Mouse (Mus musculus) gastrocnemius, postnatal 4 days (tissue): ENCODE data around the gene Dok5. TPM values are rescaled to one million over a fixed set of nuclear protein-coding genes. Genes with fewer than 3 reads are reported as not detected.
A peak's percentile ranks its signal among the peaks of the same experiment; 100 is the strongest.

Experiments used
- DNase-seq, 2 experiments: peaks; one replicate each; pipeline ENCODE4 v3.0.0; 2021 to 2022; ENCODE audit warnings: low spot score in 2 of 2, mixed read lengths in 2 of 2
- total RNA-seq, 2 experiments: library from RNA; stranded (reverse); gene quantifications; 2 replicates each; pipeline ENCODE4 v1.2.3; 2021

Gene Dok5
- total RNA-seq, 2 experiments from 2014 or later: 19.4 to 21.2 TPM

- peak in 1 of 2 experiments; percentile 36 for DNase-seq
These were observed 124.5 kb downstream of the Dok5 start for GRCm38 (mm10) chr2:170856085-170856484.

DNA sequence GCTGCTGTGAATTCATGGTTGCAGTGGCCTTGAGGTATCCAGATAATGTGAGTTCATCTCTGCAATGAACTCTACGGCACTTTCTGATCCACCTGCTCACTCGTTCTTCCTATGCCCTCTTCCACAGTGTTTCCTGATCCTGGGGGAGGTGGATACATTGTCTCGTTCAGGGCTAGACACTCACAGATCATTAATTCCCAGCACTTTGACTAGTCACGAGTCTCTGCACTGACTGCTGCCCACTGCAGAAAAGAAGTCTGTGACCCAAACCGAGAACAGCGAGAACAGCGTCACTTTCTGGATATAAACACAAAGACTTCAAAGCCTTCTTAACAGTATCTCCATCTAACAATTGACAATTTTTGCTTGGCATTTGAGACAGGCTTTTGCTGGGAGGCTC lies 125.9 kb downstream of the Dok5 start:
- no peak for DNase-seq

GRCm38 (mm10) chr2:170858640-170859039 lies 127.0 kb downstream of the Dok5 start:
- DNase-seq: no peak

GRCm38 (mm10) chr2:170860576-170860975 lies 129.0 kb downstream of the Dok5 start:
- DNase-seq: no peak

- DNase-seq: no peak
These were observed 131.2 kb downstream of the Dok5 start for GRCm38 (mm10) chr2:170862799-170863198.

DNA sequence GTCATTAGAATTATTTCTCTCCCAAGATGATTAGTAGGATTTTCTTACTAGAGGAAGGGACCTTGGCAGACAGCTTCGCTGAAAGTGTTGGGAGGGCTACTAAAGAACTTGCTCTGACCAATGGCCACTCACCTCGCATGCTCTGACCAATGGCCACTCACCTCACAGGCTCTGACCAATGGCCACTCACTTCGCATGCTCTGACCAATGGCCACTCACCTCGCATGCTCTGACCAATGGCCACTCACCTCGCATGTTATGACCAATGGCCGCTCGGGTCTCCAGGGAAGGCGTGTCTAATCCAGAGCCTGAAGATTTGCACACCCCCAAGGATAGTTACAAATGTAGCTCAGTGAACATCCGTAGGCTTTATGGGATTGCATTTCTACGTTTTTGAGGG lies 131.6 kb downstream of the Dok5 start:
- no peak for DNase-seq

- no peak for DNase-seq
These were observed 132.4 kb downstream of the Dok5 start for GRCm38 (mm10) chr2:170864043-170864442.

DNA sequence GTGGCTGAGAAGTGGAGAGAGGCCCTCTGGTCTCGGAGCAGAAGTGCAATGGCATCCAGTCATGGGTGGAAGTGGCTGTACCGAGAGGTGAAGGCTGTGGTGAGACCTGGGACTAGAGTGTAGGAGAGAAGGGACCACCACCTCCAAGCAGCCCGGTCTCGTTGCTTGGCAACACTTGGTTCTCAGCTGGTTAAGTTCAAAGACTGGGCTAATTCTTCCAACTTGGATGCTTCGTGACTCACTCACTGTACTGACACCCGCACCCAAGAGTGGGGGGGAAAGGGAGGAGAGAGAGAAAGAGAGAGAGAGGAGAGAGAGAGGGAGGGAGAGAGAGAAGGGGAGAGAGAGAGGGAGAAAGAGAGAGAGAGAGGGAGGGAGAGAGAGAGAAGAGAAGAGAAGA lies 133.2 kb downstream of the Dok5 start:
- DNase-seq: no peak

- no peak for DNase-seq
These were observed 139.0 kb downstream of the Dok5 start for GRCm38 (mm10) chr2:170870566-170870965.

- no peak for DNase-seq
These were observed 139.9 kb downstream of the Dok5 start for GRCm38 (mm10) chr2:170871469-170871868.

DNA sequence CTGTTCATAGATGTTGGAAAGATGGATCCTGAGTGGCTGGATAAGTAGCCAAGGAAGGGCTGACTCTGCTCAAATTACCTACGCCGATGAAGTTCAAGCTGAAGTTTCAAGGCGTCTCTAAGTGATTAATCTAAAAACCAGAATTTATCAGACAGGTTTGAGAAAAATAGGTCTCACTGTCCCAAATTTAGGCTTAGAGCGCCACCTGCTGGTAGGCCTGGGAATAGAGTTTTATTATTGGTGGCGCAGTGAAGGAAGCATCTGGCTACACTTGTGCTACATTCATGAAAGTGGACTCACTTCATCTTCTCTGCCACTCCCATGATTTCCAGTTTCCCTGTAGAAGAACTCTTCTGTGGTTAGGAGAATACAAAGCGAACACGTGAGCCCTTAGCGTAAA lies 141.8 kb downstream of the Dok5 start:
- DNase-seq: peak; percentile 50 to 70

DNA sequence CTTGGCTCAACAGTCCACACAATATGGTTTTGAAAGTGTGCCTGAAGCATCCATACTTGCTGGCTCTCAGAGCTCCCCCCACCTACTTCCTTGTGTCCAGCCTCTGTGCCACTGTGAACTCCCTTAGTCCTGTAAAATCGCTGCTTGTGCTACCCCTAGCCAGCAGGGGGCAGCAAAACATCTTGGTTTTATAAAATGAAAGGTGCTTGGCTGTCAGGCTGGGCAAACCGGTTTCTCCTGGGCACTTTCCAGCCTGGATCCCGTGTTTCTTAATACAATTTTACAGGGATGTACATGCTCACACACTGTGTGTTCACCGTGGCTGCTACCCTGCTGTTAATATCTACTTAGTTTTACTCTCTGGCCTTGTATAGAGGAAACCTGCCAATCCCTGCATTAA lies 145.9 kb downstream of the Dok5 start:
- DNase-seq: peak; percentile 54 to 74

GRCm38 (mm10) chr2:170877936-170878335 lies 146.3 kb downstream of the Dok5 start:
- no peak for DNase-seq

- DNase-seq: no peak
These were observed 152.7 kb downstream of the Dok5 start for GRCm38 (mm10) chr2:170884209-170884801.

- no peak for DNase-seq
These were observed 156.4 kb downstream of the Dok5 start for GRCm38 (mm10) chr2:170887984-170888383.

GRCm38 (mm10) chr2:170895096-170895495 lies 163.5 kb downstream of the Dok5 start:
- DNase-seq: no peak

GRCm38 (mm10) chr2:170902204-170903028 lies 170.8 kb downstream of the Dok5 start:
- DNase-seq: no peak

GRCm38 (mm10) chr2:170903029-170903306 lies 171.4 kb downstream of the Dok5 start:
- DNase-seq: no peak

- DNase-seq: no peak
These were observed 171.8 kb downstream of the Dok5 start for GRCm38 (mm10) chr2:170903367-170903766.

GRCm38 (mm10) chr2:170912589-170913223 lies 181.1 kb downstream of the Dok5 start:
- DNase-seq: peak in 1 of 2 experiments; percentile 55

DNA sequence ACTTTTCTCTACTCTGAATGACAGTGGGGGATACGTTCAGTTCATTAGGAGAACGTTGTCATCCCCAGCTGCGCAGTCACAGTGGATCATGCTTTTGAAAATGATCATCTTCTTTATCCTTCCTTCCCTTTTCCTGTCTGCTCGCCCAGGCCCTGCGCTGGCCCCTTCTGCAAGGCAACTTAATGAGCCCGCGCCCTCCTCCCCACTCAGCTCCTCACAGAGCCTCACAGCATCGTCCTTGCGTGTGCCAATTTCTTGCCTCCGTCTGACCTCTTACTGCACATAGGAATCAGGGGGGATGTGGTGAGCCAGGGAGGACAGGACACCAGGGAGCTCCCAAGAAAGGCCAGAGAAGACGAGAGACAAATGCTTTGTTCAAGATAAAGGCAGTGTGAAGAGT lies 182.3 kb downstream of the Dok5 start:
- no peak for DNase-seq

GRCm38 (mm10) chr2:170915646-170916045 lies 184.0 kb downstream of the Dok5 start:
- no peak for DNase-seq
